ENCODE assay signal across 28 mouse cellular contexts in the genomic region with DNA sequence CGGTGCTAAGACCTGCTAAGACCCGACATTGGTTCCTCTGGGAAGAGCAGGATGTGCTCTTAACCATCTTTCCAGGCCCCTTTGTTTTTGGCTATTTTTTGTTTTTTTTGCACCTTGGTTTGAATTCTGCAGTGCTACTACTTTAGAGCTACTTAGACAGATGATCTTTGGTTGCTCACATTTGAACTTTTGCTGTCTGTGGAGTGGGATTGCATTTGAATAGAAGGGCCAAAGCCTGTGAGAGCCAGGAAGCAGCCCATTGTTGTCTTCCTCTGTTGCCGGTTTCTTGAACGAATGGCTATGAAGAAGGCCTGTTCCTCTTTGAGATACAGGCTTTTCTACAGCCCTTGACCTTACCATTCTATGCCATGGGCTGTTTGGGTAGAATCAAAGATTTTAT.
"Had no signal": no experiment of that assay in that cellular context is flagged by ENCODE, and none has a peak within 500 bp of the region (broad histone marks: within the 10 kb centered on the region; RNA-seq: fewer than 3 reads in every experiment).

No protein-coding gene starts in this region.

- H3K4me2 ChIP-seq: heart, embryonic 13.5 days; heart, embryonic 15.5 days; hindbrain, embryonic 13.5 days; hindbrain, embryonic 15.5 days; kidney, embryonic 15.5 days; limb, embryonic 12.5 days; liver, embryonic 11.5 days; liver, embryonic 13.5 days; liver, embryonic 15.5 days had no signal

- H3K9me3 ChIP-seq: heart, embryonic 10.5 days; heart, embryonic 13.5 days; heart, embryonic 15.5 days; hindbrain, embryonic 13.5 days; hindbrain, embryonic 15.5 days; kidney, embryonic 15.5 days; limb, embryonic 12.5 days; liver, embryonic 13.5 days; liver, embryonic 15.5 days had no signal

- H3K27me3 ChIP-seq: heart, embryonic 13.5 days; heart, embryonic 15.5 days; hindbrain, embryonic 13.5 days; hindbrain, embryonic 15.5 days; kidney, embryonic 15.5 days; limb, embryonic 12.5 days; liver, embryonic 13.5 days; liver, embryonic 15.5 days had no signal

- DNase-seq: gastrocnemius, postnatal 14 days; gastrocnemius, postnatal 36 days; heart, adult 18-20 months; heart, postnatal 14 days; heart, postnatal 36 days; kidney, adult 11 months; kidney, adult 2 months; kidney, adult 9 months; kidney, postnatal 25 days; kidney, postnatal 4 days; layer of hippocampus, adult 9-11 months; layer of hippocampus, postnatal 36 days; left cerebral cortex, postnatal 4 days; liver; liver, embryonic 13.5 days had no signal

- H3K27ac ChIP-seq: heart, embryonic 10.5 days; heart, embryonic 13.5 days; heart, embryonic 15.5 days; hindbrain, embryonic 13.5 days; hindbrain, embryonic 15.5 days; hindbrain, postnatal 0 days; kidney, embryonic 15.5 days; kidney, postnatal 0 days; layer of hippocampus, adult 2 months; limb, embryonic 12.5 days; liver, embryonic 13.5 days; liver, embryonic 15.5 days had no signal

- H3K9ac ChIP-seq: heart, embryonic 13.5 days; heart, embryonic 15.5 days; hindbrain, embryonic 13.5 days; hindbrain, embryonic 15.5 days; kidney, embryonic 15.5 days; limb, embryonic 12.5 days; liver, embryonic 13.5 days; liver, embryonic 15.5 days had no signal

- H3K4me3 ChIP-seq: heart, embryonic 10.5 days; heart, embryonic 13.5 days; heart, embryonic 15.5 days; hindbrain, embryonic 13.5 days; hindbrain, embryonic 15.5 days; kidney, embryonic 15.5 days; layer of hippocampus, adult 2 months; limb, embryonic 12.5 days; liver, embryonic 13.5 days; liver, embryonic 15.5 days had no signal

- H3K36me3 ChIP-seq: heart, embryonic 13.5 days; heart, embryonic 15.5 days; hindbrain, embryonic 13.5 days; hindbrain, embryonic 15.5 days; kidney, embryonic 15.5 days; limb, embryonic 12.5 days; liver, embryonic 13.5 days; liver, embryonic 15.5 days had no signal

- ATAC-seq: hindbrain, postnatal 0 days; intestine, embryonic 16.5 days had no signal
